Mouse (Mus musculus): Measurements from ENCODE around the gene Pigv. TPM values are rescaled to one million over a fixed set of nuclear protein-coding genes. Genes with fewer than 3 reads are reported as not detected.
"Not testable (repeated sequence)": the region's sequence is repeated elsewhere in the genome, so short reads cannot be mapped to it uniquely, and the experiment has no call there.

Gene Pigv
- polyA plus RNA-seq, 1 experiment from 2014 or later: 6.7 TPM

GRCm38 (mm10) chr4:133656997-133657396 is 15.4 kb downstream of the Pigv start:
- ATAC-seq (ENCODE audit: low read depth): no peak
- 19% methylated on average over 4 of the region's 4 CpGs for WGBS (ENCODE audit: insufficient replicate concordance)
- peaks cover 2% of the 10 kb centered on the region; the same call in 1 of the 2 replicates for H3K36me3 ChIP-seq (ENCODE audit: control insufficient read depth, insufficient read depth)
- H3K9ac ChIP-seq (ENCODE audit: low read depth, low read length): no peak overlapping the region
- no peaks in the 10 kb centered on the region for H3K27me3 ChIP-seq (ENCODE audit: control insufficient read depth, insufficient read depth, low read depth, low read length)
- H3K9me3 ChIP-seq (replicated peaks; ENCODE audit: control insufficient read depth, low read length): no peaks in the 10 kb centered on the region
- no peak overlapping the region for H3K4me3 ChIP-seq (ENCODE audit: low read depth, low read length)
- H3K4me2 ChIP-seq (ENCODE audit: low read depth, low read length): no peak overlapping the region
- peaks cover 13% of the 10 kb centered on the region for H3K4me1 ChIP-seq (ENCODE audit: control insufficient read depth, low read depth, low read length)
- no peak overlapping the region for H3K27ac ChIP-seq (ENCODE audit: low read length)

- Histone ChIP-seq H3K27ac (ENCODE audit: low read length) (no peak overlapping the region), H3K36me3 (ENCODE audit: control insufficient read depth, insufficient read depth) (no peaks in the 10 kb centered on the region), H3K9ac (ENCODE audit: low read depth, low read length) (no peak overlapping the region), H3K4me3 (ENCODE audit: low read depth, low read length) (no peak overlapping the region), H3K4me2 (ENCODE audit: low read depth, low read length) (no peak overlapping the region), H3K4me1 (ENCODE audit: control insufficient read depth, low read depth, low read length) (peaks cover 13% of the 10 kb centered on the region), H3K9me3 (replicated peaks; ENCODE audit: control insufficient read depth, low read length) (no peaks in the 10 kb centered on the region), H3K27me3 (ENCODE audit: control insufficient read depth, insufficient read depth, low read depth, low read length) (no peaks in the 10 kb centered on the region)
- 56% methylated on average over 4 of the region's 4 CpGs for WGBS (ENCODE audit: insufficient replicate concordance)
- no peak for ATAC-seq (ENCODE audit: low read depth)
Observed at GRCm38 (mm10) chr4:133656294-133656693, 16.2 kb downstream of the Pigv start.

- H3K4me2 ChIP-seq (ENCODE audit: low read depth, low read length); H3K4me3 ChIP-seq (ENCODE audit: low read depth, low read length); H3K36me3 ChIP-seq (ENCODE audit: control insufficient read depth, insufficient read depth); H3K27ac ChIP-seq (ENCODE audit: low read length); H3K9me3 ChIP-seq (replicated peaks; ENCODE audit: control insufficient read depth, low read length); ATAC-seq (ENCODE audit: low read depth); H3K9ac ChIP-seq (ENCODE audit: low read depth, low read length); H3K27me3 ChIP-seq (ENCODE audit: control insufficient read depth, insufficient read depth, low read depth, low read length); H3K4me1 ChIP-seq (ENCODE audit: control insufficient read depth, low read depth, low read length): not testable (repeated sequence)
- WGBS (ENCODE audit: insufficient replicate concordance): 80% methylated on average over 5 of the region's 5 CpGs
Observed at GRCm38 (mm10) chr4:133654070-133654469, 18.4 kb downstream of the Pigv start.

- no peak overlapping the region for H3K9ac ChIP-seq (ENCODE audit: low read depth, low read length)
- H3K27me3 ChIP-seq (ENCODE audit: control insufficient read depth, insufficient read depth, low read depth, low read length): no peaks in the 10 kb centered on the region
- H3K4me1 ChIP-seq (ENCODE audit: control insufficient read depth, low read depth, low read length): peaks cover 3% of the 10 kb centered on the region
- no peaks in the 10 kb centered on the region for H3K9me3 ChIP-seq (replicated peaks; ENCODE audit: control insufficient read depth, low read length)
- no peak overlapping the region for H3K4me3 ChIP-seq (ENCODE audit: low read depth, low read length)
- no peaks in the 10 kb centered on the region for H3K36me3 ChIP-seq (ENCODE audit: control insufficient read depth, insufficient read depth)
- 77% methylated on average over 10 of the region's 10 CpGs for WGBS (ENCODE audit: insufficient replicate concordance)
- no peak overlapping the region for H3K4me2 ChIP-seq (ENCODE audit: low read depth, low read length)
- no peak overlapping the region for H3K27ac ChIP-seq (ENCODE audit: low read length)
- ATAC-seq (ENCODE audit: low read depth): no peak
Observed at GRCm38 (mm10) chr4:133652746-133653145, 19.7 kb downstream of the Pigv start.

GRCm38 (mm10) chr4:133651986-133652385 is 20.5 kb downstream of the Pigv start:
- no peaks in the 10 kb centered on the region for H3K27me3 ChIP-seq (ENCODE audit: control insufficient read depth, insufficient read depth, low read depth, low read length)
- H3K4me3 ChIP-seq (ENCODE audit: low read depth, low read length): no peak overlapping the region
- 59% methylated on average over 4 of the region's 4 CpGs for WGBS (ENCODE audit: insufficient replicate concordance)
- H3K9ac ChIP-seq (ENCODE audit: low read depth, low read length): no peak overlapping the region
- H3K36me3 ChIP-seq (ENCODE audit: control insufficient read depth, insufficient read depth): no peaks in the 10 kb centered on the region
- H3K9me3 ChIP-seq (replicated peaks; ENCODE audit: control insufficient read depth, low read length): no peaks in the 10 kb centered on the region
- ATAC-seq (ENCODE audit: low read depth): no peak
- H3K4me1 ChIP-seq (ENCODE audit: control insufficient read depth, low read depth, low read length): peaks cover 3% of the 10 kb centered on the region
- H3K4me2 ChIP-seq (ENCODE audit: low read depth, low read length): no peak overlapping the region
- H3K27ac ChIP-seq (ENCODE audit: low read length): no peak overlapping the region

- H3K4me1 ChIP-seq (ENCODE audit: control insufficient read depth, low read depth, low read length): peaks cover 3% of the 10 kb centered on the region
- no peaks in the 10 kb centered on the region for H3K36me3 ChIP-seq (ENCODE audit: control insufficient read depth, insufficient read depth)
- WGBS (ENCODE audit: insufficient replicate concordance): 43% methylated on average over 10 of the region's 10 CpGs
- no peak overlapping the region for H3K4me2 ChIP-seq (ENCODE audit: low read depth, low read length)
- no peak for ATAC-seq (ENCODE audit: low read depth)
- H3K9me3 ChIP-seq (replicated peaks; ENCODE audit: control insufficient read depth, low read length): no peaks in the 10 kb centered on the region
- H3K9ac ChIP-seq (ENCODE audit: low read depth, low read length): no peak overlapping the region
- H3K27me3 ChIP-seq (ENCODE audit: control insufficient read depth, insufficient read depth, low read depth, low read length): no peaks in the 10 kb centered on the region
- no peak overlapping the region for H3K27ac ChIP-seq (ENCODE audit: low read length)
- H3K4me3 ChIP-seq (ENCODE audit: low read depth, low read length): no peak overlapping the region
Observed at GRCm38 (mm10) chr4:133651445-133651844, 21.0 kb downstream of the Pigv start.

- no peaks in the 10 kb centered on the region for H3K36me3 ChIP-seq (ENCODE audit: control insufficient read depth, insufficient read depth)
- peak; percentile 67 for ATAC-seq (ENCODE audit: low read depth)
- peak within 1 kb of the TSS; percentile 45 for H3K4me2 ChIP-seq (ENCODE audit: low read depth, low read length)
- H3K27ac ChIP-seq (ENCODE audit: low read length): no peak within 1 kb of the TSS
- WGBS (ENCODE audit: insufficient replicate concordance): 30% methylated on average over 7 of the region's 7 CpGs
- H3K27me3 ChIP-seq (ENCODE audit: control insufficient read depth, insufficient read depth, low read depth, low read length): no peaks in the 10 kb centered on the region
- peak within 1 kb of the TSS; percentile 49 for H3K4me3 ChIP-seq (ENCODE audit: low read depth, low read length)
- H3K4me1 ChIP-seq (ENCODE audit: control insufficient read depth, low read depth, low read length): peaks cover 3% of the 10 kb centered on the region
- H3K9ac ChIP-seq (ENCODE audit: low read depth, low read length): 0 out of 2 replicates have a peak within 1 kb of the TSS, but pooled peaks have one; percentile 13
- H3K9me3 ChIP-seq (replicated peaks; ENCODE audit: control insufficient read depth, low read length): no peaks in the 10 kb centered on the region
Observed at GRCm38 (mm10) chr4:133649989-133650699, 22.3 kb downstream of the Pigv start, which contains the start of gene Zdhhc18. Gene Zdhhc18 (minus strand): TSS chr4:133650154.

GRCm38 (mm10) chr4:133649464-133649863 is 23.0 kb downstream of the Pigv start:
- not testable (repeated sequence) for ATAC-seq (ENCODE audit: low read depth); H3K9ac ChIP-seq (ENCODE audit: low read depth, low read length); H3K4me1 ChIP-seq (ENCODE audit: control insufficient read depth, low read depth, low read length); H3K27me3 ChIP-seq (ENCODE audit: control insufficient read depth, insufficient read depth, low read depth, low read length); H3K9me3 ChIP-seq (replicated peaks; ENCODE audit: control insufficient read depth, low read length); H3K27ac ChIP-seq (ENCODE audit: low read length); H3K36me3 ChIP-seq (ENCODE audit: control insufficient read depth, insufficient read depth)
- H3K4me3 ChIP-seq (ENCODE audit: low read depth, low read length): peak overlapping the region; percentile 49
- peak overlapping the region; percentile 45 for H3K4me2 ChIP-seq (ENCODE audit: low read depth, low read length)
- WGBS (ENCODE audit: insufficient replicate concordance): 75% methylated on average over 5 of the region's 5 CpGs

GRCm38 (mm10) chr4:133645680-133646079 is 26.8 kb downstream of the Pigv start:
- Histone ChIP-seq H3K4me3 (ENCODE audit: low read depth, low read length) (no peak overlapping the region), H3K9ac (ENCODE audit: low read depth, low read length) (no peak overlapping the region), H3K36me3 (ENCODE audit: control insufficient read depth, insufficient read depth) (no peaks in the 10 kb centered on the region), H3K27me3 (ENCODE audit: control insufficient read depth, insufficient read depth, low read depth, low read length) (no peaks in the 10 kb centered on the region), H3K27ac (ENCODE audit: low read length) (no peak overlapping the region), H3K4me1 (ENCODE audit: control insufficient read depth, low read depth, low read length) (peaks cover 3% of the 10 kb centered on the region), H3K9me3 (replicated peaks; ENCODE audit: control insufficient read depth, low read length) (no peaks in the 10 kb centered on the region), H3K4me2 (ENCODE audit: low read depth, low read length) (no peak overlapping the region)
- WGBS (ENCODE audit: insufficient replicate concordance): 60% methylated on average over 21 of the region's 21 CpGs
- no peak for ATAC-seq (ENCODE audit: low read depth)

All from liver, embryonic 16.5 days (tissue).